Mouse (Mus musculus) forebrain, embryonic 13.5 days (tissue): ENCODE data around the gene Aprt. TPM values are rescaled to one million over a fixed set of nuclear protein-coding genes. Genes with fewer than 3 reads are reported as not detected.
"Not testable (repeated sequence)": the region's sequence is repeated elsewhere in the genome, so short reads cannot be mapped to it uniquely, and the experiment has no call there.

Experiments
- ATAC-seq: fragments of 200-750 bp; cut with Nextera tagmentation; 2 replicates; pipeline ENCODE4 v1.8.0; 2017
- H3K27ac ChIP-seq: fragments of 300-500 bp; sonication (generic); 2 replicates; pipeline ENCODE4 v1.5.1; 2015; ENCODE audit warnings: inconsistent platforms, mild to moderate bottlenecking, moderate library complexity
- H3K27me3 ChIP-seq: fragments of 300-500 bp; sonication (generic); 2 replicates; pipeline ENCODE4 v1.6.1; 2015; ENCODE audit warnings: mild to moderate bottlenecking, inconsistent platforms
- H3K36me3 ChIP-seq: fragments of 300-500 bp; sonication (generic); 2 replicates; pipeline ENCODE4 v1.6.1; 2015; ENCODE audit warnings: mild to moderate bottlenecking, inconsistent platforms; ENCODE audit not compliant: poor library complexity, severe bottlenecking
- H3K4me1 ChIP-seq: fragments of 300-500 bp; sonication (generic); 2 replicates; pipeline ENCODE4 v1.6.1; 2015; ENCODE audit warnings: inconsistent platforms
- H3K4me2 ChIP-seq: fragments of 300-500 bp; sonication (generic); 2 replicates; pipeline ENCODE4 v1.6.1; 2015; ENCODE audit warnings: inconsistent platforms, mild to moderate bottlenecking, moderate library complexity
- H3K4me3 ChIP-seq: fragments of 300-500 bp; sonication (generic); 2 replicates; pipeline ENCODE4 v1.5.1; 2015; ENCODE audit warnings: mild to moderate bottlenecking, inconsistent platforms
- H3K9ac ChIP-seq: fragments of 300-500 bp; sonication (generic); 2 replicates; pipeline ENCODE4 v1.6.1; 2015; ENCODE audit warnings: mild to moderate bottlenecking, inconsistent platforms
- H3K9me3 ChIP-seq: fragments of 300-500 bp; sonication (generic); replicated peaks from 2 replicates; pipeline ENCODE4 v1.6.1; 2016; ENCODE audit warnings: inconsistent platforms
- WGBS: fragments of 180-500 bp; shearing (Covaris S2); methylation state at CpG from one replicate; pipeline ENCODE4 v1.1.7; 2015; 5-methylcytosine and 5-hydroxymethylcytosine counted together
- polyA plus RNA-seq: library from polyadenylated mRNA; unstranded; fragments of >200 nt; fragmentation: Nextera tagmentation; extraction: Ambion mirVana; gene quantifications from 2 replicates; pipeline ENCODE4 v1.2.1, GENCODE M21; 2015

Aprt gene
- polyA plus RNA-seq, 1 experiment from 2014 or later = 193 TPM

- Histone ChIP-seq H3K4me3 (no peak overlapping the region), H3K9ac (no peak overlapping the region), H3K27ac (no peak overlapping the region), H3K27me3 (no peaks in the 10 kb centered on the region; the same call in 1 of the 2 replicates), H3K36me3 (no peaks in the 10 kb centered on the region), H3K9me3 (no peaks in the 10 kb centered on the region), H3K4me2 (no peak overlapping the region), H3K4me1 (peaks cover 8% of the 10 kb centered on the region)
- 89% methylated on average over 9 of the region's 9 CpGs for WGBS
- no peak for ATAC-seq
Measured at GRCm38 (mm10) chr8:122584981-122585380, 8.3 kb upstream of the Aprt start.

- Histone ChIP-seq H3K36me3 (no peaks in the 10 kb centered on the region), H3K9ac (no peak overlapping the region), H3K4me1 (peaks cover 14% of the 10 kb centered on the region), H3K27ac (no peak overlapping the region), H3K4me3 (no peak overlapping the region), H3K9me3 (no peaks in the 10 kb centered on the region), H3K4me2 (no peak overlapping the region), H3K27me3 (no peaks in the 10 kb centered on the region; the same call in 1 of the 2 replicates)
- ATAC-seq = no peak
- 78% methylated on average over 13 of the region's 15 CpGs for WGBS
Measured at GRCm38 (mm10) chr8:122580926-122581325, 4.2 kb upstream of the Aprt start.

GRCm38 (mm10) chr8:122579196-122579595 lies 2.5 kb upstream of the Aprt start:
- H3K36me3 ChIP-seq = no peaks in the 10 kb centered on the region
- ATAC-seq = no peak
- no peaks in the 10 kb centered on the region for H3K9me3 ChIP-seq
- H3K27ac ChIP-seq = no peak overlapping the region
- 21% methylated on average over 7 of the region's 7 CpGs for WGBS
- H3K4me1 ChIP-seq = peaks cover 26% of the 10 kb centered on the region
- no peak overlapping the region for H3K4me3 ChIP-seq
- H3K27me3 ChIP-seq = no peaks in the 10 kb centered on the region
- no peak overlapping the region for H3K9ac ChIP-seq
- H3K4me2 ChIP-seq = no peak overlapping the region

- Histone ChIP-seq H3K9ac (peak overlapping the region; percentile 89), H3K36me3 (peaks cover 15% of the 10 kb centered on the region), H3K27ac (no peak overlapping the region), H3K4me3 (peak overlapping the region; percentile 66), H3K27me3 (no peaks in the 10 kb centered on the region), H3K4me2 (peak overlapping the region; percentile 92), H3K4me1 (peaks cover 34% of the 10 kb centered on the region), H3K9me3 (no peaks in the 10 kb centered on the region)
- ATAC-seq = peak; percentile 28; the same call in 1 of the 2 replicates
- 40% methylated on average over 10 of the region's 10 CpGs for WGBS
Measured at GRCm38 (mm10) chr8:122577116-122577515, 407 bp upstream of the Aprt start.

- Histone ChIP-seq H3K9me3 (no peaks in the 10 kb centered on the region), H3K4me1 (peaks cover 34% of the 10 kb centered on the region), H3K36me3 (peaks cover 26% of the 10 kb centered on the region), H3K27ac (peak overlapping the region; percentile 57; the same call in 1 of the 2 replicates), H3K4me3 (peak overlapping the region; percentile 66), H3K9ac (peak overlapping the region; percentile 89), H3K27me3 (no peaks in the 10 kb centered on the region), H3K4me2 (peak overlapping the region; percentile 92)
- ATAC-seq = peak; percentile 43
- 18% methylated on average over 21 of the region's 21 CpGs for WGBS
Measured at GRCm38 (mm10) chr8:122575735-122576647, 718 bp downstream of the Aprt start.

- H3K4me1 ChIP-seq = peaks cover 34% of the 10 kb centered on the region
- H3K4me3 ChIP-seq = peak overlapping the region; percentile 66; the same call in 1 of the 2 replicates
- 80% methylated on average over 8 of the region's 8 CpGs for WGBS
- no peaks in the 10 kb centered on the region for H3K27me3 ChIP-seq
- H3K9ac ChIP-seq = peak overlapping the region; percentile 89; the same call in 1 of the 2 replicates
- ATAC-seq = no peak
- H3K36me3 ChIP-seq = peaks cover 33% of the 10 kb centered on the region
- no peaks in the 10 kb centered on the region for H3K9me3 ChIP-seq
- H3K27ac ChIP-seq = no peak overlapping the region
- H3K4me2 ChIP-seq = peak overlapping the region; percentile 92
Measured at GRCm38 (mm10) chr8:122575286-122575685, 1.4 kb downstream of the Aprt start.

- Histone ChIP-seq H3K27me3 (no peaks in the 10 kb centered on the region), H3K9ac (no peak overlapping the region), H3K4me1 (peaks cover 38% of the 10 kb centered on the region), H3K4me3 (no peak overlapping the region), H3K9me3 (no peaks in the 10 kb centered on the region), H3K27ac (no peak overlapping the region), H3K4me2 (peak overlapping the region; percentile 92; the same call in 1 of the 2 replicates), H3K36me3 (peaks cover 38% of the 10 kb centered on the region)
- WGBS = 66% methylated on average over 10 of the region's 10 CpGs
- ATAC-seq = no peak
Measured at GRCm38 (mm10) chr8:122574667-122575251, 1.9 kb downstream of the Aprt start.

- no peak overlapping the region for H3K4me2 ChIP-seq
- no peaks in the 10 kb centered on the region for H3K27me3 ChIP-seq
- H3K27ac ChIP-seq = no peak overlapping the region
- H3K9me3 ChIP-seq = no peaks in the 10 kb centered on the region
- no peak for ATAC-seq
- H3K9ac ChIP-seq = no peak overlapping the region
- peaks cover 43% of the 10 kb centered on the region for H3K4me1 ChIP-seq
- 71% methylated on average over 3 of the region's 3 CpGs for WGBS
- peaks cover 43% of the 10 kb centered on the region for H3K36me3 ChIP-seq
- no peak overlapping the region for H3K4me3 ChIP-seq
Measured at GRCm38 (mm10) chr8:122574264-122574663, 2.4 kb downstream of the Aprt start.

- H3K27me3 ChIP-seq = no peaks in the 10 kb centered on the region
- H3K36me3 ChIP-seq = peaks cover 45% of the 10 kb centered on the region
- ATAC-seq = no peak
- H3K9ac ChIP-seq = no peak overlapping the region
- H3K27ac ChIP-seq = no peak overlapping the region
- no peaks in the 10 kb centered on the region for H3K9me3 ChIP-seq
- H3K4me1 ChIP-seq = peaks cover 50% of the 10 kb centered on the region
- H3K4me3 ChIP-seq = no peak overlapping the region
- H3K4me2 ChIP-seq = no peak overlapping the region
- WGBS = 43% methylated on average over 9 of the region's 9 CpGs
Measured at GRCm38 (mm10) chr8:122573577-122573976, 3.1 kb downstream of the Aprt start.

- Histone ChIP-seq H3K36me3 (peaks cover 45% of the 10 kb centered on the region), H3K4me1 (peaks cover 53% of the 10 kb centered on the region)
- 29% methylated on average over 4 of the region's 4 CpGs for WGBS
- not testable (repeated sequence) for H3K4me2 ChIP-seq, H3K9ac ChIP-seq, H3K27me3 ChIP-seq, H3K27ac ChIP-seq, ATAC-seq, H3K4me3 ChIP-seq, H3K9me3 ChIP-seq
Measured at GRCm38 (mm10) chr8:122573176-122573575, 3.5 kb downstream of the Aprt start.

GRCm38 (mm10) chr8:122572751-122573150 lies 4.0 kb downstream of the Aprt start:
- Histone ChIP-seq H3K4me3 (no peak overlapping the region), H3K4me1 (peaks cover 53% of the 10 kb centered on the region), H3K27ac (no peak overlapping the region), H3K27me3 (no peaks in the 10 kb centered on the region), H3K4me2 (no peak overlapping the region), H3K9me3 (no peaks in the 10 kb centered on the region), H3K9ac (no peak overlapping the region), H3K36me3 (peaks cover 45% of the 10 kb centered on the region)
- no peak for ATAC-seq
- WGBS = 91% methylated on average over 3 of the region's 3 CpGs

GRCm38 (mm10) chr8:122571750-122572267 lies 4.9 kb downstream of the Aprt start:
- Histone ChIP-seq H3K9ac (no peak overlapping the region), H3K4me3 (no peak overlapping the region), H3K4me1 (peaks cover 54% of the 10 kb centered on the region), H3K36me3 (peaks cover 45% of the 10 kb centered on the region), H3K27me3 (no peaks in the 10 kb centered on the region), H3K27ac (no peak overlapping the region), H3K9me3 (no peaks in the 10 kb centered on the region), H3K4me2 (no peak overlapping the region)
- ATAC-seq = no peak
- 94% methylated on average over 17 of the region's 17 CpGs for WGBS
